Mouse (Mus musculus) frontal cortex, postnatal 10 days (tissue): Measurements from ENCODE around the gene Ncf4.

ENCODE experiments used
- DNase-seq, 2 experiments: peaks; one replicate each; pipeline ENCODE4 v3.0.0; 2022; ENCODE audit warnings: low spot score in 2 of 2, mixed read lengths in 1 of 2

Ncf4 gene

GRCm38 (mm10) chr15:78244695-78245492 is at the start of gene Ncf4:
Gene Ncf4 (plus strand): TSS chr15:78244801.
- DNase-seq = peak in 1 of 2 experiments; percentile 42

- DNase-seq = no peak
Measured at GRCm38 (mm10) chr15:78195096-78195880, 49.3 kb upstream of the Ncf4 start.

- peak in 1 of 2 experiments; percentile 62 for DNase-seq
Measured at GRCm38 (mm10) chr15:78204053-78204847, 40.4 kb upstream of the Ncf4 start.

GRCm38 (mm10) chr15:78205192-78205591 is 39.4 kb upstream of the Ncf4 start:
- DNase-seq = no peak

GRCm38 (mm10) chr15:78206312-78206711 is 38.3 kb upstream of the Ncf4 start, which contains the start of gene Pvalb:
Gene Pvalb (minus strand): TSS chr15:78206400.
- DNase-seq = no peak

- DNase-seq = no peak
Measured at GRCm38 (mm10) chr15:78210203-78210602, 34.4 kb upstream of the Ncf4 start.

- DNase-seq = no peak
Measured at GRCm38 (mm10) chr15:78211367-78211766, 33.2 kb upstream of the Ncf4 start.

GRCm38 (mm10) chr15:78215269-78215668 is 29.3 kb upstream of the Ncf4 start:
- no peak for DNase-seq

GRCm38 (mm10) chr15:78227816-78228215 is 16.8 kb upstream of the Ncf4 start:
- no peak for DNase-seq

- DNase-seq = no peak
Measured at GRCm38 (mm10) chr15:78231346-78232331, 13.0 kb upstream of the Ncf4 start.

- no peak for DNase-seq
Measured at GRCm38 (mm10) chr15:78234823-78235509, 9.6 kb upstream of the Ncf4 start.

- no peak for DNase-seq
Measured at GRCm38 (mm10) chr15:78239453-78239852, 5.1 kb upstream of the Ncf4 start.

GRCm38 (mm10) chr15:78239956-78240617 is 4.5 kb upstream of the Ncf4 start:
- no peak for DNase-seq

GRCm38 (mm10) chr15:78241335-78241734 is 3.3 kb upstream of the Ncf4 start:
- no peak for DNase-seq

- no peak for DNase-seq
Measured at GRCm38 (mm10) chr15:78243061-78243460, 1.5 kb upstream of the Ncf4 start.

- DNase-seq = no peak
Measured at GRCm38 (mm10) chr15:78243774-78244173, 827 bp upstream of the Ncf4 start.

GRCm38 (mm10) chr15:78246143-78247116 is 1.8 kb downstream of the Ncf4 start:
- DNase-seq = no peak

GRCm38 (mm10) chr15:78247659-78248058 is 3.1 kb downstream of the Ncf4 start:
- DNase-seq = no peak
